ENCODE assay signal across 11 mouse cellular contexts in genomic region chr3:41169430-41169829, GRCm38 (mm10).
DNase-seq lines count a peak whose midpoint lies in the region; ATAC-seq and TF ChIP-seq lines count a peak whose summit lies in the region.
"Had no signal": no experiment of that assay in that cellular context is flagged by ENCODE, and none has a peak within 500 bp of the region (broad histone marks: within the 10 kb centered on the region; RNA-seq: fewer than 3 reads in every experiment).

No protein-coding gene starts in this region.

- no peaks in the 10 kb centered on the region for H3K36me3 ChIP-seq in neural tube, embryonic 15.5 days
- no peaks in the 10 kb centered on the region for H3K36me3 ChIP-seq in intestine, postnatal 0 days (ENCODE audit: control insufficient read depth, insufficient read depth)
- no peaks in the 10 kb centered on the region for H3K36me3 ChIP-seq in stomach, embryonic 15.5 days
- H3K36me3 ChIP-seq: embryonic facial prominence, embryonic 15.5 days; hindbrain, embryonic 10.5 days had no signal

- 89% methylated on average over 10 of the region's 10 CpGs for WGBS in neural tube, embryonic 15.5 days
- WGBS in intestine, postnatal 0 days: 78% methylated on average over 10 of the region's 10 CpGs
- WGBS in stomach, embryonic 15.5 days: 69% methylated on average over 10 of the region's 10 CpGs

- no peak overlapping the region for H3K4me3 ChIP-seq in neural tube, embryonic 15.5 days (replicated peaks)
- H3K4me3 ChIP-seq in intestine, postnatal 0 days (ENCODE audit: low read depth, low read length): no peak overlapping the region
- no peak overlapping the region for H3K4me3 ChIP-seq in stomach, embryonic 15.5 days (replicated peaks)
- H3K4me3 ChIP-seq: embryonic facial prominence, embryonic 15.5 days; hindbrain, embryonic 10.5 days had no signal

- TF ChIP-seq CTCF in intestine, postnatal 0 days (IDR thresholded peaks at IDR 0.05; ENCODE audit: low read depth): no peak

- H3K9ac ChIP-seq in neural tube, embryonic 15.5 days (replicated peaks): no peak overlapping the region
- no peak overlapping the region for H3K9ac ChIP-seq in intestine, postnatal 0 days (ENCODE audit: low read depth, low read length)
- no peak overlapping the region for H3K9ac ChIP-seq in stomach, embryonic 15.5 days
- H3K9ac ChIP-seq: embryonic facial prominence, embryonic 15.5 days had no signal

- no peaks in the 10 kb centered on the region for H3K4me1 ChIP-seq in neural tube, embryonic 15.5 days
- H3K4me1 ChIP-seq in intestine, postnatal 0 days (replicated peaks; ENCODE audit: control insufficient read depth, insufficient read depth, low read length): no peaks in the 10 kb centered on the region; the same call in 1 of the 2 replicates
- H3K4me1 ChIP-seq in stomach, embryonic 15.5 days: no peaks in the 10 kb centered on the region
- H3K4me1 ChIP-seq: embryonic facial prominence, embryonic 15.5 days had no signal

- no peaks in the 10 kb centered on the region for H3K9me3 ChIP-seq in neural tube, embryonic 15.5 days (replicated peaks)
- H3K9me3 ChIP-seq in intestine, postnatal 0 days (ENCODE audit: control insufficient read depth): no peaks in the 10 kb centered on the region
- H3K9me3 ChIP-seq in stomach, embryonic 15.5 days: no peaks in the 10 kb centered on the region
- H3K9me3 ChIP-seq: embryonic facial prominence, embryonic 15.5 days had no signal

- no peaks in the 10 kb centered on the region for H3K27me3 ChIP-seq in neural tube, embryonic 15.5 days (replicated peaks)
- no peaks in the 10 kb centered on the region for H3K27me3 ChIP-seq in intestine, postnatal 0 days (replicated peaks; ENCODE audit: control insufficient read depth, insufficient read depth, low read length)
- no peaks in the 10 kb centered on the region for H3K27me3 ChIP-seq in stomach, embryonic 15.5 days (replicated peaks)
- H3K27me3 ChIP-seq: embryonic facial prominence, embryonic 15.5 days had no signal

- ATAC-seq in neural tube, embryonic 15.5 days (ENCODE audit: low FRiP score): no peak
- ATAC-seq in intestine, postnatal 0 days: peak; percentile 10; the same call in 1 of the 2 replicates
- peak; percentile 88; the same call in 1 of the 2 replicates for ATAC-seq in stomach, embryonic 15.5 days (ENCODE audit: insufficient read depth, low FRiP score, low read depth)

- no peak overlapping the region for H3K27ac ChIP-seq in neural tube, embryonic 15.5 days (replicated peaks)
- H3K27ac ChIP-seq in intestine, postnatal 0 days (ENCODE audit: low read depth, low read length): no peak overlapping the region
- no peak overlapping the region for H3K27ac ChIP-seq in stomach, embryonic 15.5 days
- H3K27ac ChIP-seq: embryonic facial prominence, embryonic 15.5 days; hindbrain, embryonic 10.5 days; macrophage had no signal

- peak; percentile 11 for DNase-seq in neural tube, embryonic 10.5 days (ENCODE audit: extremely low spot score, low spot score)
- DNase-seq in c-Kit-positive CD71-positive TER-119-positive erythroid progenitor cells, embryonic 14.5 days (ENCODE audit: low spot score): peak; percentile 79
- DNase-seq in left cerebral cortex, adult 18-20 months (ENCODE audit: low spot score in 2 of 2): no peak
- DNase-seq in cerebellum, adult 9-10 months: no peak
- DNase-seq in thymus, postnatal 14 days: no peak

- no peak overlapping the region for H3K4me2 ChIP-seq in neural tube, embryonic 15.5 days
- no peak overlapping the region for H3K4me2 ChIP-seq in intestine, postnatal 0 days (replicated peaks; ENCODE audit: low read depth)
- no peak overlapping the region for H3K4me2 ChIP-seq in stomach, embryonic 15.5 days
- H3K4me2 ChIP-seq: embryonic facial prominence, embryonic 15.5 days had no signal

Comparison
In these comparisons a context has a peak if more than half of its experiments do, and no peak if none do; other contexts are left out.
1. DNase-seq: peak in neural tube, embryonic 10.5 days (single experiment) and c-Kit-positive CD71-positive TER-119-positive erythroid progenitor cells, embryonic 14.5 days (single experiment); none in left cerebral cortex, adult 18-20 months (0 of 2), cerebellum, adult 9-10 months (single experiment) and thymus, postnatal 14 days (single experiment).